Mouse (Mus musculus) kidney, adult 8-10 months (tissue): Measurements from ENCODE around the gene Fgd2.
"Not testable (repeated sequence)": the region's sequence is repeated elsewhere in the genome, so short reads cannot be mapped to it uniquely, and the experiment has no call there.

Experiments used
- DNase-seq, 2 experiments: peaks; one replicate each; pipeline ENCODE4 v3.0.0; 2022

Fgd2 gene

DNA sequence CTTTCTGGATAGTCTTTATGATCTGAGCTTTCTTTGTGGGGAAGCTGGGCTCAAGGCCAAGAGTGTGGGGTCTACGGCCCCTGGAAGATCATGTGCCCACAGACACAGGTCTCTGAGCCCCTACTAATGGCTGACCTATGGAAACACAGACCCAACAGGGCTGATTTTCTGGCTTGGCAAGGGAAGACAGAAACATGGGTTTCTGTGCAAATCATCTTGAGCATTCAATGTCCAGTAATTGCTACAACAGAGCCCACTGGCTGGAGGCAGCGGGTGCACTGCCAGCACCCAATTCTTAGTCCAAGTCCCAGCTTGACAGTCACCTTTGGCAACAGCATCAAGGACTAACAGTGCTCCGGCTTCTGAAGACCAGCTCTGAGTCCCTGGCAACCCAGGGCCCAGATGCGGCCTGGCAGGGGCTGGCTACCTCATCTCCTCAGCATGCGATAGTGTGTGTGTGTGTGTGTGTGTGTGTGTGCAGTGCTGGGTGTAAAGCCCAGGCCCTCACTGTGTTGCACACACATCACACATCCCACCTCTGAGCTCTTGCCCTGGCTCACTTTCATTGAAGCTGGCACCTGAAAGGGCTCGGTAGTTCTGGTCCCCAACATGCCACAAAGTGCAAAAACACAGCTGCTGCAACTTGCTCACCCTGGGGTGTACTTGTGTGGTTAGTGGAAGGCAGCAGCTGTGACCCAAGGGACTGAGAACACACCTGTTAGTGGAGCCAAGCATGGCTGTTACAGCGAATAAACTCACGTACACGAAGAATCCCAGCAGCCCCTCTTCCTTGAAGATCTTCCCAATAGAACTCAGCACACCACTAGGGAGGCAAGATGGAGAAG, 22.5 kb upstream of the Fgd2 start:
- DNase-seq: no peak

DNA sequence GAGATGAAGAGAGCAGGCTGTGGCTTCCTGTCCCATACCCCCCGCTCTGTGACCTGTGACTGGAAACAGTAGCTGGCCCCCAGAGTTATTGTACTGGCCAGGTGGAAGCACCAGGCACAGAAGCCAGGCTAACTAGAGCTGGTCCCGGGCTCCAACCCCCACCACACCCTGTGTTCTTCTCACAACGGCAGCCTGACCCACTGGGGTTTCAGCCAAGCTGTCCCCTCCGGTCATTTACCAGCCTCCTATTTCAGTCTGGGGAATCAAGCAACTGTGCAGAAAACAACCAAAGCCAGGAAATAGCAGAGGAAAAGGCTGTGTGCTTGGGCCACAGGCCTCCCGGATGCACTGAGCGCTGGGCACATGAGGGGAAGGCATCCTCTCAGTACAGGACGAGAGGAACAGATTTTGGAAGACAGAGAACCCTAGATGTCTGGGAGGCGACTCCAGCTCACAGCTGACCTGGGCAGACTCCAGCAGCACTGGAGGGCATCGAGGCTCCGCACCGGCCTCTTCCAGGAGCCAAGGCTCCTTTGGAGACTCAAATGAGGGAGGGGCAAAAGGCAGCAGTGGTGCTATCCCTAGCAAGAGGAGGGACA, 21.4 kb upstream of the Fgd2 start:
- DNase-seq: peak in 1 of 2 experiments; percentile 52

DNA sequence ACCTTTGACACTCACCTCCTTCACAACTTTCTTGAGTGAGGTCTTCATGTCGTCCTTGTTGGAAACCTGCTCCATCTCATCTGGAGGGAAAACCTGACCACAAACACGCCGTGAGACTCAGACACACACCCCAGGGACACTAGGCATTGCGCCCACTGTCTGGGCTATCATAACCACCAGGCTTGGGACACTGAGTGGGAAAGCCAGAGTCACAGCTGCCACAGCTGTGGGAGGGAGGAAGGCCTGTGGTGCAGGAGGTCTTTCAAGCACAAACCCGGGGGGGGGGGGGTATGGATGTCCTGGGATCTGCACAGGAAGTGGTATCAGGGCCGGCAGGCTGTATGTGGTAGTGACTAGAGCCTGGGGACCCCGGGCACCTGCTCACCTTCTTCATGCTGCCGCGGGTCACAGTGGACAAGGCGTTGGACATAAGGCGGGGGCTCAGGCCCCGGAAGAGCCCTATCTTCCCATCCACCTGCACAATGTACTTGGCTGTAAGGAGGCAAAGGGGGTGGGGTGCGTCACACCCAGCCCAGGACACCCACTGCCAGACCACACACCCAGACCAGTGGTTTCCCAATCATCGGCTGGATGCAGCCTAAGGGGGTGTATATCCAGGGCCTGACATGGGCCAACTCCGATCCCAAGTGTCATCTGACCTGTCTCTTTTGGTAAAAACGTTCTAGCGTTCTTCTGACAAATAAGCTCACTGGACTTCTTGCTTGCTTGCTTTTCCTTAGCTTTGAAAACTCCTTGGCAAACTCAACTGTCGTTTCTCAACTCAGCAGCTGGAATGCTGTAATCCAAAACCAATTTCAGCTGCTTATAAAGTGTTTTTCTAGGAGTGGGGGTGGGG, 20.1 kb upstream of the Fgd2 start:
- DNase-seq: no peak

DNA sequence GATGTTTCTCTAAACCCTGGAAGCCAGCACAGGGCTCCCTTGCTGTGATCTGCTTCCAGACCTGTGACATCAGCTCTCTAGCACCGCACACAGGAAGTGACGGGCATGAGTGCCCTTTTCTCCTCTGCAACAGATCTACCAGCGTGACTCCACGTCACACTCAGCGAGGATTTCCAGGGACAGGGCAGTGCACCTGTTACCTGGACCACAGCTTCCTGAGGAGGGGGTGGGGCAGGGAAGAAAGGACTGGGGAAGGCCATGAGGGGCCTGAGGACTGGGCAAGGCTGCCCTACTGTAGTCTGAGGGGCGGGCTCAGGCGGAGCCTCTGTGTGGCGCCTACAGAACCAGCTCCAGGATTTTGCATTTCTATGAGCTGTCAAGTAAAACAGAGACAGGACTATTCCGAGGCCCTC, 19.1 kb upstream of the Fgd2 start:
- DNase-seq: peak; percentile 61 to 62

DNA sequence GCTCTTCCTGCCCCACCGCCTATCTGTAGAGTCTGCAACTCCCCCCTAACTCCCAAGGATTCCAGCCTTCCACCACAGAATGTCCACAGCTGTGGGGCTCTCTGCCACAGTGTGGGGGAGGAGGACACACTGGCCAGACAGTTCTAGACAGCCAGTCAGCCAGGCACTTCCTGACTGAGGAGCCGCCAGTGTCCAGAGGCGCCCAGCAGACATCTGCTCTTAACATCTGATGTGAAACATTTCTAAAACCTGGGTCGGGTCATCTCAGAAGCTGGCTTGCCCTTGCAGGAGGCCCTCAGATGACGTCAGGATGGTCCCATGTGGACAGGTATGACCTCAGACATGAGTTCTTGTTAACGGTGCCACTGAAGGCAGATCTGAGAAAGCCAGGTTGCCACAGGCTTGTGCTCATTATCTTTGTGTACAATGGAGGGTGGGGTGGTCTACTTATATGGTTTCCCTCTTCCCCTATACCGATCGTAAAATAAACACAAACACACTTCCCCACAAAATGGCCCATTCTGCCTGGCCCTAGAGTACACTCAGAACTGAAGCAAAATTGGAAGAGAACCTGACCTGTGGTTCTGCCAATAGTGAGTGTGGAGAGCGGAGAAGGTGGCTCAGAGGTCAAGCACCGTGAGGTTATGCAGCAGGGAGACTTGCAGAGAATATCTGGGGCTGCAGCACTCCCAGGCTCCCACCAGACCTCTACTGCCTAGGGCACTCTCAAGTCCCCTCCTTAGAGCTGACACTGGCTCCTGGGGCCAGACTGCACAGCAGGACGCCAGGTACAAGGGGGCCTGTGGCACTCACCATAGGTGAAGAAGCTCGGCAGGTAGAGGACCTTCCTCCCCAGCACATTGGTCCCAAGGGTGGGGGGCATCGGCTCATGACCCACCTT, 18.5 kb upstream of the Fgd2 start:
- no peak for DNase-seq

DNA sequence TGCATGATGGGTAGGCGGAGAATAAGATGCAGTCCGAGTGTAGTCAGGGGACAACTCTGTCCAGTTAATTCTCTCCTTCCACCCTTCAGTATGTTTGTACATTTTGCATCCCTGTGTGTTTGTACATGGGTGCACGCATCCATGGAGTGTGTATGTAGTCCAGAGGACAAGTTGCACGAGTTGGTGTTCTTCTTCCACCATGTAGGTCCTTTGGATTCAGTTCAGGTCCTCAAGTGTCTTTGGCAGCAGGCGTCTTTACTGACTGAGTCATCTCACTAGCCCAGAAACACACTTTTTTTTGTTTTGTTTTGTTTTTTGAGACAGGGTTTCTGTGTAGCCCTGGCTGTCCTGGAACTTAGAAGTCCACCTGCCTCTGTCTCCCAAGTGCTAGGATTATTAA, 17.5 kb upstream of the Fgd2 start:
- no peak for DNase-seq

DNA sequence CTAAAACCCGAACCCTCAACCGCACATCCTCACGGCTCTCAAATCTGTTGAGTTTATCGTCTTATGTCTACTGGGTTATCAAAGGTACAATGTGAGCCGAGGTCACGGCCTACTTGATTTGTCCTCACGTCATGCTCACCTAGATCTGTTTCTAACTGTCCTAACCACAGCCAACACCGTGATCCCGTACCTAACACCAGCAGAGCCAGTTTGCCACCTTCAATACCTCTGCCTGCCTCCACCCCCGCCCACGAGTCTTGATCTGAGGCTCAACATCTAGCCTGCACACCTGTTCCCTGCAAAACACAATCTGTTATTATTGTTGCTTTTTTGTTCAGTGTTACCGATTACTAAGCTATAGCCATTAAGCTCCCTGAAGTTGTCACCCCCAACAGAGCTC, 15.4 kb upstream of the Fgd2 start:
- DNase-seq: no peak

DNA sequence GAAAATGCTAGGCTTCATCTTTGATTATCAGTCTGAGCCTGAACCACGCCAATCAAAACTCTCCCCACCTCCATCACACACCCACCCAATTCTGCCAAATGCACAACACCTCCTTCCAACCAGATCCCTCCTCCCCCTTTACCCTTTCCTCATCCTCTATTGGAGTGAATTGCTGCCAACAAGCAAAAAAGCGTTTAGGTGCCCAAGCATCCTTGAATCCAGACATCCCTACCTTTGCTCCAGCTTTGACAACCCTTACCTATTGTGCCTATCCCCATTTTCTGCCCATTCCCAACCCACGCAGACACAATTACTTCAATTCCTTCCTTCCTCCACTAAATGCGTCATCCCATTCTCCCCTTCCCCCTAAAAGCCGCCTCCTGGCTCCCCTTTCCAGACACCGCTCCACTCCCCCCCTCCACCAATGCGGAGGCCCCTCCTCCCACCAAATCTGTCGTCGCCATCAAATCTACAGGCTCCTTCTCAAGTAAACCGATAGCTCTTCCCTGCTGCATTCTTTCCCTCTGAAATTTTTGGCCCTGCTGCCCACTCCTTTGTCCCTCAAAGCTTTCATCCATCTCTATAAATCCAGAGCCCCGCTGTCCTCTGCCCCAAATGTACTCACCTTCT, 14.1 kb upstream of the Fgd2 start:
- no peak for DNase-seq

DNA sequence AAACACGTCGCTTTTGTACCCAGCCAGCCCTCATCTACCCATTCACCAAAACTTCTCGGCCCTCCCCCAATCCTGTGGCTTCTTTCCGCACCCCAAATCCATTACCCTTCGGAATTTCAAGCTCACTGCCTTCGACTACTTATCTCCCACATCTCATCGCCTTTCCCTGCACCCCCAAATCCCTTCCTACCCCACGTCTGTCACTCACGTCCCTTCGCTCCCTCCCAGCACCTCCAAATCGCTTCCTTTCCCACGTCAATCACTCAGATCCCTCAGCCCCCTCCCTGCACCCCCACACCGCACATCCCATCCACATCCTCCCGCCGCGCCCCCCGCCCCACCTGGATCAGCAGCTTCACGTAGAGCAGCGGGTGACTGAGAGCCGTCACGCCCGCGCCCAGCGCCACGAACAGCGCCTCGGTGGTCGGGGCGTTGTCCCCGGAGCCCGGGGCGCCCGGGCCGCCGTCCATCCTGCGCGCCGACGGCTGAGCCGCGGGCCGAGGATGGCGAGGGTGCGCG, 13.5 kb upstream of the Fgd2 start:
- no peak for DNase-seq

DNA sequence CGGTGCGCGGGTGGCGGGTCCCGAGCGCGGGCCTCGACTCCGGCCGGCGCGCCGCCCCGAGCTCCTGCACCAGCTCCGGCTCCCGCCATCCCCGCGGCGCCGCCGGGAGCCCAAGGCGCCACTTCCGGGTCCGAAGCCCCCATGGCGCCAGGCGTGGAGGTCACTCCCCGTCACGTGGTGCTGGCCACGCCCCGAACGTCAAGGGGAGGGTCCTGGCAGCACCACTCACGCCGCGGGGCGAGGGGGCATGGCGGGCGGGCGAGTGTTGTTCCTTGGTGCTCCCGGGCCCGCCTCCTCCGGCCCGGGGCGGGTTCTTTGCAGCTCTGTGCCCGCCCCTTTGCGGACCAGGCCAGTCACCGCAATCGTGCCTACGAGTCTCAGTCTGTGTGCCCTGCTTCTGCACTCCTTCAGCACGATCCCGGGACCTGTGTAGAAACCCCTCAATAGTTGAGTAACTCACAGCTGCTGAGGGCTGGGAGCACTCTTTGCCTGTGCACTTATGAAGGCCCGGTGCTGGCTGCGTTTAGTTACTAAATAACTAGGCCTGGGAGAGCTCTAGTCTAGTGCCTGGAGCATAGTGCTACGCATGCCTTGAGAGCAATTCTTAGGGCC, 13.0 kb upstream of the Fgd2 start, which contains the start of gene Mtch1:
Gene Mtch1, minus strand, starts transcription at position 290 of the 612 bp plus-strand sequence.
- DNase-seq: peak; percentile 98 to 99

DNA sequence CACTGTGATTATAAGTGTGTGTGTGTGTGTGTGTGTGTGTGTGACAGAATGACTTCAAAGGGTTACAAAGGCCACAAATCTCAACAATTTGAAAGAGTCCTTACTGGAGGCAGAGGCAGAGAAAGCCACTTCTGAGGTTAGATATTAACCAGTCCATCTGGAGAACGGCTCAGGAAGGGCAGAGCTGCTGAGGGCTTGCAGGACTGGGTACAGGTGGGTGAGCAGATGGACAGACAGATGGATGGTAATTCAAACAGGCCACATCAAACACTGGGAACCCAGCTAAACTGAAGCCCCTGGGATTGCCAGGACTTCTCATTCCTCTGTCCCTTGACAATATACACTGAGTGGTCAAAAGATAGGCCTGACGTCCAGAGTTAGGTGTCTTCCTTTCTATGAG, 11.7 kb upstream of the Fgd2 start:
- peak in 1 of 2 experiments; percentile 47 for DNase-seq

DNA sequence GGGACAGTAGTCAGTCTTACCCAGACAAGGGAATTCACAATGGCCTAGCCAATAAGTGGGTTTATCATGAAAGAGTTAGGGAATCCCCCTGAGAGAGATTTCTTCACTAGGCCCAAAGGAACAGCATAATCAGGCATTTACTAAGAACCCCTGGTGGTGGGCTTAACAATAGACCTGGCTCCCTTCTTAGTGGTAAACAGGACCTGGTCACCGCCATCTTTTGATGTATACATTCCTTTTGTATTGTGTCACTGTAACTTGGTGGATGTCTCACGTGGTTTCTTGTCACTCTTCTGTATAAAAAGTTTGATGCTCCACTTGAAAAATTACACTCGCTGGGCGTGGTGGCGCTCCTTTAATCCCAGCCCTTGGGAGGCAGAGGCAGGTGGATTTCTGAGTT, 9.7 kb upstream of the Fgd2 start:
- not testable (repeated sequence) for DNase-seq

DNA sequence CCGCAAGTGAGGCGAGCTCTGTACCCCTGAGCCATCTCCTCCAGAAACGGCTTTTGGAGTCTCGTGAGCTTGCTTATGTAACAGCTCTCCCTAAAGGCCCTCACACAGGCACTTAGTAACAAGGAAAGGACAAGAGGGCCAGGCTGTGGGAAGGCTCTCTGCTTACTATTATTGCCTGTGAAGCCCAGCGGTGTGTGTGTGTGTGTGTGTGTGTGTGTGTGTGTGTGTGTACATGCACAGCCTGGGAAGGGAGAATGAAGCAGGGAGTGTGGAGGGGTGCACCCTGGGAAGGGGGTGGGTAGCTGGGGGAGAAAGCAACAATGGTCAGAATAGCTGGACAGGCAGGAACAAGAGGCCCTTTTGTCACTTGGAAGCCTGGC, 5.3 kb upstream of the Fgd2 start:
- DNase-seq: peak; percentile 42 to 67

DNA sequence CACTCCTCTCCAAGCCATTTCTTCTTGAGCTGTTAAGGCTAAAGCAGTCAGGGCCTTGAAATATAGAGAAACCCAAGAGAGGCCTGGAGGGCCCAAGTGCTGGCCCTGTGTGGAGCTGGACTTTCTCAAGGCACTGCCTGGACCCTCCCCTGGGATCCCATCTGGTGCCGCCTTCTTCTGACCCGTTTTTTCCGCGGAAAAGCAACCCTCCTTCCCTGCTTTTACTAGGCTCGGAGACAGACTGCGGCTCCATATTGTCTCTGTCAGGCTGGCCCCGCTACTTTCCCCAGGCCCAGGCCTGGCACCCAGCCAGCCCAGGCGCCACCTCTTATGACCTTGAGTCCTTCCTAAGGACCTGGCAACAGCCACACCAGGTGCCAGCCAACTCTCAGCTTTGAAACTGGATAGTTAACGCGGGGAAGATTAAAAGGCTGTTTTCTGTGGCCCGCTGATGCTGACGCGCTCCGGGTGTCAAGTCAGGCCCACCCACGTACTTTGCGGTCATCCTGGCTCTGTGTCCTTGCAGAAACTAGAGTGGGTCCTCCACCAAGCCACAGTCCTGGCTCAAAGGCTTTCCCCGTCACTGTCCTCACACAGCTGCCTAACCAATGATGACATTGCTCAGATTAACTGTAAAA, 4.8 kb upstream of the Fgd2 start:
- peak; percentile 82 to 86 for DNase-seq

DNA sequence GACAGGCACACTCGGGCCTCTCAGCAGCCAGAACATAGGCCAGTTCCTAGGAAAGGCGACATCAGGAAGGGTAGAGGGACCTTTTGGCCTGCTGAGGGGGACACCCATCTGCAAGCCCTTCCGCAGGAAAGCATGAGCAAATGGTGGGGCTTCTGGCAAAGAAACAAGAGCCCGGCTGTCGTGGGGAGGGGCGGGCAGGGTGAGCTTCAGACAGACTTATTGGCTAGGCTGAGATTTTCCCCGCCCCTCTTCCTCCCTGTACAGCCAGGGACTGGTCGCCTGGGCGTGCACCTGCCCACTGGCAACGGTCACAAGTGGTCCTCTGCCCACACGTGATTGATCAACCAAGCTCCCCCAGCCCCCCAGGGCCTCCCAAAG, 4.2 kb upstream of the Fgd2 start:
- peak; percentile 73 to 83 for DNase-seq

DNA sequence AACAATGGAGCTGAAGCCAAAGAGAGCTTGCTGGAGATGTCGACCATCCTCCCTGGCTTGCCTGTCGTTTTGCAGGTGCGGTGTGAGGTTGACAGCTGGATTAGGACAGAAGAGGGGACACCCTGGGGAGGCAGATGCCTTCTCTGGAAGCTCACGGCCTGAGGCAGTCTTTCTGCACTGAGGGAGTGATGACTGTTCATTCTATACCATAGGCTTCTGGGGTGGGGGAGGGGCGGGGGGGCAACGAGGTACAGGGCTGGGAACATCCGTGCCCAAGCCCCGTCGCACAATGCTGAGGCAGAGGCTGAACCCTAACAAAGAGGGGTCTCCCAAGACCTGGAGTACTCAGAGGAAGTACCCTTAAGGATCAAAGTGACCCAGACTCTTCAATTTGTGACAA, 3.8 kb upstream of the Fgd2 start:
- no peak for DNase-seq

DNA sequence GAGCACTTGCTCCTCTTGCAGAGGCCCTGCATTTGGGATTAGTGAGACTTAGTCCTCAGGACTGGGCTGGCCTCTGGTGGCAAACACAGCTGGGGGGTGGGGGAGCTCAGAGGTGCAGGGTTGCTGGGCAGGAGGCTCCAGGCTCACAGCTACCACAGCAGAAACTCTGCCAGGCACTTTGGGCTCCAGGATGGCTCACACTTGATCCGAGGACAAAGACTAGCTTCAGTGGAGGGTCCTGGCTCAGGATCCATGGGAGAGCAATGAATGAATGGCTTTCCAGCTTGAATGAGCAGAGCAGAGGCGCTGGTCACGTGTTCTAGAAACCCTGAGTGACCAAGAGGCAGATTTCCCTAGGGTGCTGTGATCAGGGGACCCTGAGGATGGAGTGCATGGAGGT, 1.8 kb upstream of the Fgd2 start:
- DNase-seq: no peak

DNA sequence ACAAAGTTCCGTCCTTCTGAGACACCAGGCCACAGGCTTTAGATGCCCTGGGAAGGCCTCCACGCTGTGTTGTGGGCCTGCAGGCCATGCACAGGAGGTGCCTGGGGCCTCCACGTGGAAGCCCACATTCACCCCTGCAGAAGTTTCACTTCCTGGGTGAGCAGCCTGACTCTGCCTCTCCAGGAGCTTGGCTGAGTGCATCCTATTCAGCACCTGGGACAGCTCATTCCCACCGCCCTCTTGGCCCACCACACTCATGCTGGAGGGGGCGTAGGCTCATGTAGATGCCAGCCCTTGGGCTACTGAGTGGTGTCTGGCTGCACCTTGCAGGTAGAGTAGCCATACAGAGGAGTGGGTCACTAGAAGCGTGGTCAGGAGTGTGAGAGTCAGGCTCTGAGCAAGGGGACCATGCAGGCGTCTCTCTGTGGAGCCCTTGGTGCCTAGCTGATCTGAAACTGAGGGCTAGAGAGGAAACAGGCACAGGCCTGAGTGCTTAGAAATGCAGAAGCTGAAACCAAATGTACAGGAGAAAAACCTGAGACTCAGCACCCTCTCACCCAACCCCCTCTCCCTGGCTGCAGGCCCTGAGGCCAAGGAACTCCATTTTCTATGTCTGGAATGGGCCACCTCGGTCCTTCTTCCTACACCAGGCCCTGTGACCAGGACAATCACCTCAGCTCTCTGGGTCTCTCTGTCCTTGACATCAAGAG, 1.4 kb downstream of the Fgd2 start:
- no peak for DNase-seq

DNA sequence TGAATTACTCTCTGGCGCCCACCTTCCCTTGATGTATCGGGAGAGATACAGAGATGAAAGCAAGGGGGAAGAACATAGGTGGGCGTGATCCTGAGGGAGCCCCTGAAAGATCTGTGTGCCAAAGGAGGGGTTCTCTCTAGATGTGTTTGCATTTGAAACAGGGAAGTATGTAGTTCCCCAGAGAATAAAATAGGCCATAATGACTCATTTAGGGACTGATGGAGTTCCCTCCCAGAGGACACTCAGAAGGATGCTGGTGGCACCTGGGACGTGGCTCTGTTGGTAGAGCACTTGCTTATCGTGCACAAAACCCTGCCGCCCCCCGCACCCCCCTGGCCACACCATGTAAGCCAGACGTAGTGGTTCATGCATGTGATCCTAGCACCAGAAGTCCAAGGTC, 2.4 kb downstream of the Fgd2 start:
- no peak for DNase-seq

DNA sequence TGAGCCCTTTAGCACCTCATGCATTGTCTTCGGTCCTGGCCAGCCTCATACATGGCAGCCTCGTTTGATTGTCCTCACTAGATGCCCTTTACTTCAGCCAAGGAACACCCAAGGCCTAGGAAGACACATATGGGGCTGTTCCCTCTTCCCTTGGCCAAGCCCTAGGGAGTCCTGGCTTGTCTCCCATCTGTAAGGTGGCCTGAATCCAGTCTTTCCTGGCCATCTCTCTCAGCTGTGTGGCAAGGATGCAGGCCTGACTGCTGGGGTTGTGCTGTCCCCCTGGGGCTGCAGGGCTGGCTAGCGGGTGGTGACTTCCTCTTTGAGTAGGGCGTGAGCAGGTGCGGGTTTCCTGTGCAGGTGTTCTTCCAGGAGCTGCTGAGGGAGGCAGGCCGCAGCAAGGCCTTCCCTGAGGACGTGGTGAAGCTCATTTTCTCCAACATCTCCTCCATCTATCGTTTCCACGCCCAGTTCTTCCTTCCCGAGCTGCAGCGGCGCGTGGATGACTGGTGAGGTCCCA, 4.4 kb downstream of the Fgd2 start:
- no peak for DNase-seq
